Mouse (Mus musculus) frontal cortex, adult (tissue): ENCODE measurements around the gene Ndrg4.

Experiments used
- ATAC-seq: cut with Nextera tagmentation; 2 replicates; pipeline ENCODE4 v1.9.2; 2017; ENCODE audit warnings: mild to moderate bottlenecking, moderate library complexity, mixed read lengths; ENCODE audit not compliant: low TSS enrichment

Ndrg4 gene

DNA sequence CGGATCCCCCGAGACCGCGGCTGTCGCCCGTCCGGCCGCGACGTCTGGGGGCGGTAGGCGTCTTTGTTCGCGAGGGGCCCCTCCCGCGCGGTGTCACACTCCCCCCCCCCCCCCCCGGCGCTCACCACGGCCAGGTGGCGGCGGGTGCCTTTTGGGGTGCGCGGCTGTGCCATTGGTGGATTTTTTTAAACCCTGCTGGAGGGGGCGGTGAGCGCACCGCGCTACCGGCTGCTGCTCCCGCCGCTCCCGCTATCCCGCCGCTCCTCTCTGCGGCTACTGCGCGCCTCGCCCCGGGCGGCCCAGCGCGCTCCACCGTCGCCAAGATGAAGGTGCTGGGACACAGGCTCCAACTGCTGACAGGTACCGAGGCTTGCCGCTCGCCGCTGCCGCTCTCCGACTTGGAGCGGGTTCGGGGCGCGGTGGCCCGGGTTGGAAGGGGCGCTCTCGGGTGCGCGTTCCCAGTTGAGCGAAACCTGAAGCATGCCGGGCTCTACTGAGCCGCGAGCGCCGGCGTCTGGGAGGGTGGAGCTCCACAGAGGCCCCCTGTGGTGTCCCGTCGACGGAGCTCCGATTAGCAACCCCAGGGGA, 1.3 kb downstream of the Ndrg4 start:
- ATAC-seq: peak; percentile 67

DNA sequence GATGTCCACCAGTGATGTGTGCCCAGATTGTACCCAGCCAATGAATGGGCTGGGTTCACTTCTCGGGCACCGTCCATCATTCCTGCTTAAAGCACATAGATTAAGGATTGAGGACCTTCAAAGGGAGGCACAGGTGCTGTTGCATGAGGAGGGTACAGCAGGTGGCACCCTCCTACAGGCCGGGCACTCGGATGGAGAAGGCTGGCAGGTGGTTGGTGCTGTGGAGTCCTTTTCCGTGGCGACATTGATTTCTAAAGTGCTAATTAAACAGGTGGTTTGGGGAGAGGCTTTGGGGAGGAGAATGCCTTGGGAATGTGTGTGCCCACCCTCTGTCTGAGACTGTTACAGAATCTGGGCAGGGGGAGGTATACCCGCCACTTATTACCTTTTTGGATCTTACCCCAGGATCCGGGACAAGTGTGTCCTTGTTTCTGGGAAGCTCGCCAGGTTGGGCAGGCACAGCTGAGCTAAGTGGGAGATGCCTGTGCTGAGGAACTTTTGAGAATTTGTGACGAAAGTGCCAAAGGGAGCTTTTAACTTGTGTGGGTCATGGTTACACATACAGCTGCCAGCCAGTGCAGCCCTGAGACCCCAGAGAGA, 11.4 kb downstream of the Ndrg4 start:
- ATAC-seq: peak; percentile 66

DNA sequence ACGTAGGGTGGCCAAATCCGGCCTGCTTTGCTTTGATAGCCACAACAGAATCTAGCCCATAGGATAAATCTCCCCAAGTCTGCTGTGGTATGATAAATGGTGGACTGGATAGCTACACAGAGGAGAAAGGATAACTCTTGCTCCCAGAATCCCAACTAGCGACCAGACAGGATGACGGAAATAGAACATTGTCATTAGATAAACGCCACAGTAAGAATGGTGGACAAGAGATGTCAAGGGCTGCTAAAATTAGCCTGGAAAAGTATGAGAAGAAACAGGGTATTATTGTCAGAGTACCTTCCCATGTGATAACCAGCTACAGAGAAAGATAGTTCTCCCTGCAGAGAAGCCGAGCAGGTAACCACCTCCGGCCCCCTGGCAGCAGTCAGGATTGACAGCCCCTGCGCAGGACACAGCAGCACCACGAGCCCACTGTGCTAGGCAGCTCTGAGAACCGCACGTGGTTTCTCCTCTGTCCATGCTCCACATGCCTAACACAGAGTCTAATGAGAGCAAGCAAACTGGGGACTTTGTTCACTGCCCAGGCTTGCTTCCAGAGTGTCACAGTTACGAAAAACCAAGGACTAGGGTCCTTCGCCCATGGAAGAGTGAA, 14.3 kb downstream of the Ndrg4 start:
- ATAC-seq: no peak

DNA sequence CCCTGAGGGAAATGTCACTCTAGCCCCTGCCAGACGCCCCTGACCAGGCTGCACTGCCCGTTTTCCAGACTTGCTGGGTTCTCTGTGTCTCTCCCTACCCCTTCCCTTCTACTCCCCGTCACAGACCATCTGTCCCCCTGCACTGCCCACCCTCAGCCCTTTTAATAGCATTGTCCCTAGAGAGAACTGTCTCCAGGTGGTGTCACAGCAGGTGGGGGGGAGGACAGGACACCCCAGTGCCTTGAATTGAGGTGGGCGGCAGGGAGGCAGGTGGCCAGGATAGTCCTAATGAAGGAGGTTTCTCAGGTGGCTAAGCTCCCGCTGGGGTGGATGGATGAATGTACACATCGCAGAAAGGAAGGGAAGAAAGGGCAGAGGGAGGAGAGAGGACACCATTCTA, 17.9 kb downstream of the Ndrg4 start:
- peak; percentile 9; the same call in 1 of the 2 replicates for ATAC-seq

DNA sequence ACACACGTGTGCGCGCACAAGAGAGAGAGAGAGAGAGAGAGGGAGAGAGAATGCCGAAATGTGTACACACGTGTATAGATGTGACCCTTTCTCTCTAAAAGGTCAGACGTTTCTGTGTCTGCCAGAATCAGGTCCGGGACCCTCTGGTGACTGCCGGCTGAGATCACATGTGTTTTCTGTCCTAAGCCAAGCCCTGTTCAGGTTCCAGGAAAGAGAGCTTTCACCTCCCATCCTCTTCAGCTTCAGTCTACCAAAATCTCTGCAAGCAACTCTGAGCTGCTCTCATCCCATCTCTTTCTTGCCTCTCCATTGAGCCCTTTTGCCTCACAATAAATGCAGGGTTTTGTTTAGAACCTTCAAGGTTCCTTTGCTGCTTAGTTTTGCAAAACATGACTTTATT, 19.9 kb downstream of the Ndrg4 start:
- ATAC-seq: no peak

DNA sequence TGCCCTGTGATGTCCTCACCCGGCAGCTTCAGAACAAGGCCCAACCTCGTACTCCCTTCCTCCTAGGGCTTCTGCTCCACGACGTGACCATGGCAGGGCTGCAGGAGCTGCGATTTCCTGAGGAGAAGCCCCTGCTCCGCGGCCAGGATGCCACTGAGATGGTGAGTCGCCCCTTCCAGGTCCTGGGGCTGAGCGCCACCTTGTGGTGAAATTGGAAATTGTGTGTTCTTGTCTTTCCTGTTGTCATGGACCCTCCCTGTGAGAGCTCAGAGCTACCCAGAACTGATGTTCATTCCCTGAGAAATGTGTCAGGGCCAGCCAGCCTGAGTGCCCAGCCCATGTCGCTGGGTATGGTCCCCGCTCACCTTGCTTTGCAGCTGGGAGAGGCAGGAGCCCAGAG, 20.3 kb downstream of the Ndrg4 start:
- ATAC-seq: peak; percentile 25

DNA sequence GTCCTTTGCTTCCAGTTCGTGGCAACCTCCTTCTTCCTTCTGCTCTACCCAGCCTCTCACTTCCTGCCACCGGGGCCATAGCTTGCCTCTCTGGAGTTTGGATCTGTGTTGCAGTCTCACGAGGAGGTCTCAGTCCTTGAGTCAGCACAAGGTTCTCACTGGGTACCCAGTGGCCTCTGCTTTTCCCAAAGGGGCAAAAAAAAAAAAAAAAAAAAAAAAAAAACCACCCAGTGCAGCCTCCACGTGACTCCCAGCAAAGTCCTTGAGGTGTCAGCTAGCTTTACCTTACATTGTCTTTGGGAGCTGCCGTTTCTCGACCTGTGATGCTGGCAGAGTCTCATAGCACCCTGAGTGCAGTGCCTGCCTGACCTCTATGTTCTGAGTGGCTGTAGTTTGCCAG, 21.4 kb downstream of the Ndrg4 start:
- no peak for ATAC-seq

DNA sequence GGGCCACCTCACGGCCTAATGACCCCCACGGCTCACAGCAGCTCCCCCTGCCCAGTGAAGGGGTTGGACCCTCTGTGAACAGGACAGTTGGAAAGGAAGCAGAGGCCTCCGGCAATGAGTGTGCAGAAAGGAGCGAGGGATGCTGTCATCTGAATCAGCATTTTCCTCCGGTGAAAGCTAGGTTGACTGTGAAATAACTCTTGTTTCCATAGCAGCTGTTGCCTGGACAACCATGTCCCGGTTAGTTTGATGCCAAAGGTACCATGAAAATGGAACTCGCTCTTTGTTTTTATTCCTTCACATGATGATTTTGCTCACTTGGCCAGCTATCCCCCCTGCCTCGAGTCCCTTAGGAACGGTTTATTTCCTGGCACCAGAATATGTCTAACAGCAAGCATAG, 23.5 kb downstream of the Ndrg4 start:
- peak; percentile 29 for ATAC-seq

DNA sequence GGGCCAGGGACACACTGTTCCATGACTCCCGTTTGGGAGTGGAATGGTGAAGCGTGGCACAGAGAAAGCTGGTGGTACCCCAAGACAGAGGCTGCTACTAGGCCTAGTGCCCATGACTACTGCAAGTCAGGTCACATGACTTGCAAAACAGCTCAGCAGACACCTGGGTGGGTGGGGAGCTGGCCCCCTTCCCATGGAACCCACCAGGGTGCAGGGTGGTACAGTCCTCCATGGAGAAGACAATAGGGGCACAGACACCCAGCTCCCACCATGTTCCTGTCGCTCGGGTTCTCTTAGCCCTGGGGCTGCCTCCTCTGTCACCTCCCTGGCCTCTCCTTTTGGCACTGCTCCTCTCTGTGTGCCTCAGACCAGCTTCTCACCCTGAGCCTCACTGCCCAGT, 25.0 kb downstream of the Ndrg4 start:
- no peak for ATAC-seq

DNA sequence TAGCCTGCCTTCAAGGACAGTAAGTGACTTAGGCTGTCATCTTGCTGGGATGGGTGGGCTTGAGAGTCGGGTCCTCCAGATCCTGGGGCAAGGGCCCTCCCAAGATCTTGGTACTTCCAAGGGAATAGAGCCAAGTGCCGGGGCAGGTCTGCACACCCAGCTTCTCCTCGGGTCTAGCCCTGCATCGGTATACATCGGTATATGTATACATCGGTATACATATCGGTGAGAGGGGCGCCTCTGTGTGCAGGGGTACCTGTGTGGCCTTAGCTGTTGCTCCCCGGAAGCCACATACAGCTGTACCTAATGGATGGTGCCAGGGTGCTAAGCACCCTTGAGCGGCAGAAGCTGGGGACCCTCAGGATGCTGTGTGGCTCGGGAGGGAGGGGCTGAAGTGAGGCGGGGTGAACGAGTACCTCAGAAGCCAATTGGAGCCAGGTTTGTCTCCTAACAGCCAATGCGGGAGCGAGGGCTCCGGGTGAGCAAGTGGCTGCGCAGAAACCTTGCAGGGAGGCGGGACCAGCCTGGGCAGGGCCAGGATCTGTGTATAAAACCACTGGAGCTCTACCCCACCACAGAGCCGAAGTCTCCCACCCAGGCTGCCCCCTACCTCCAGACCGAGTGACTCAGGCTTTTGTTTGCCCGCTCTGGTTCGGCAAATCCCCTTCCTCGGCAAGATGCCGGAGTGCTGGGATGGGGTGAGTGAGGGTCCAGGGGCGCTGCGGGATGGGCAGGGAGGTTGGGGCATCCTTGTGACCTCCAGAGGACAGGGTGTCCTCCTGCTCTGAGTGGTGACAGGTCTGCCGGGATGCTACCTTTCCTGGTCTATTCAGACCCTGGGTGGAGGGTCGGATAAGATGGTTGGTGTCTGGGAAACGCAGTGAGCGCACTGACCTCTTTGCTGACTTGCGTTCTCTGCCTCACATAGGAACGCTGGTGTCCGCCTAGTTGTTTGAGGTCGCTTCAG, 26.0 kb downstream of the Ndrg4 start:
- ATAC-seq: peak; percentile 70

DNA sequence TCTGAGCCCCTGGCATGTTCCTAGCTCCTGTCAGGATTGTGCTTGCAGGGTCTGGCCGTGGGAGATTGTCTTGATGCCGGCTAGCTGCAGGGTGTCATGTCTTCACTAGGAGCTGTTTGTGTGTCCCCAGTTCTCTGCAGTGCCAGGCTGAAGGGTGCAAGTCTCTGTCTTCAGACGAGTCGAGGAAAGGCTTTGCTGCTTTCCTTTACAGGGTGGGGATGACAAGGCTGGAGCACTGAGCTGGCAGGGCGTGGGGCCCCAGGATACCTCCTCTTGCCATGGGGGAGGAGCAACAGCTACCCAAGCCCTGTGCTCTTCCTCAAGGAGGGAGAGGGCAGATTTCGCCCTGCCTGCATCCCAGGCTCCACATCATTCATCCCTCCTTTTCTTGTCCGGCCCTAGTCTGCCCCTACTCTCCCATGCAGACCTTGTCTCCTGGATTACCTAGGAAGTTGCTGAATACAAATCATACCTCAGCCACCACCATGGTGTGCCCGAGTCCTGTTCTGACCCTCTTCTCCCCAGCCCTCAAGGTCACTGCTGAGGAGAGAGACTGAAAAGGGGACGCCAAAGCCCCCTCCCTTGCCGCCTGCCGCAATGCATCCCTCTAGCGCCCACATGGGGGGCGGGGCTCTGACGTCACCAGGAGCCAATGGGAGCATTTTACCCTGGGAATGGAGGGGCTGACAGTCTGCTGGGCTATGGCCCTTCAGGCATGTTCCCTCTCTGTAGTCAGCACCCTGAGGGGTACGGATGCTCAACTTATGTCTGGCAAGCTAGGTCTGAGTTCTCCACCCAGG, 26.9 kb downstream of the Ndrg4 start:
- peak; percentile 35 for ATAC-seq

DNA sequence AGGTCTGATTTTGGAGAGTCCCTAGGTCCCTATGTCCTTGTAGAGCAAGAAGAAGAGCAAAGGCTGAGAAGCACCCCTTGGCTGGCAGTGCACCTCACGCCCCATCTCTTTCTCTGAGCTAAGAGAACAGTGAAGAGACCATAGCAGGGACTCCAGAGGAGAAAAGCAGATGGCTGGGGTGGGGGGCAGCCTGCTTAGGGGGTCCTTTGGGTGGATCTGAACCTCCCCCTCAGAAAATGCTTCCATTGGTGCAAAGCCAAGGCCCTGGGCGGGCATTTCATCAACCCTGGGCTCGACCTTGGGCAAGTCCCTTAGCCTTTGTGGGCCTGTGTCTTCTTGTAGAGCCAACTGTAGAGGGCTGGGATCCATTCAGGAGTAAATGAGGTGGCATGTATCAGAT, 27.8 kb downstream of the Ndrg4 start:
- no peak for ATAC-seq

DNA sequence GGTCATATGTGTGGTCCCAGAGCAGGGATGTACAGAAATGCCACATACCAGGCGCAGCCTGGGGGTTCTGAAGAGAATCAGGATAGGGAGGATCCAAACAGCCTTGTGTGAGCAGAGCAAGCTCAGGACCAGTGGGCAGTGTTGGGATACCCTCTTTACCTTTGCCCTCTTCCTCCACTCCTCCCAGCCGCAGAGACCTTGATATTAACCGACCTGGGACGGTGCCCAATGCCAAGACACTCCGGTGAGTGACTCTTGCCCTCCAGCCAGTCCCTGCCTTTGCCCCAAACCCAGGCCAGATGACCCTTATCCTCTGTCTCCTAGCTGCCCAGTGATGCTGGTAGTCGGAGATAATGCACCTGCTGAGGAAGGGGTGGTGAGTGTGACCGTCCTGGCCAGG, 32.8 kb downstream of the Ndrg4 start:
- no peak for ATAC-seq

DNA sequence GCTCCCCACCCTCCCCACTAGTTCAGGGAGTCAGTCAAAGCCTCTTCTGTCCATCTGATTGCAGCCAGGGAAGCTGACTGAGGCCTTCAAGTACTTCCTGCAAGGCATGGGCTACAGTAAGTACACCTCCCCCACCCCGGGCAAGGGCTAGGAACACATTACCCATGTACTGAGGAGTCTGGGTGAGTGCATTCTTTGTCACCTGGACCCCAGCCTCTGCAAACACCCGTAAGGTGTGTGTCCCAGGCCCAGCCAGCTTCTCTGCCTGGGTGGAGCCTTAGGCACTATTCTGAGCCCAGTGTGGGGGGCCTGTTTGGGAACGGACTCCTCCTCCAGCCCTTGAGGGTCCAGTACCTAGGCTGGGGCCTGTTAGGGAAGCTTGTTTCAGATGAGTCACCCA, 34.2 kb downstream of the Ndrg4 start:
- ATAC-seq: no peak

DNA sequence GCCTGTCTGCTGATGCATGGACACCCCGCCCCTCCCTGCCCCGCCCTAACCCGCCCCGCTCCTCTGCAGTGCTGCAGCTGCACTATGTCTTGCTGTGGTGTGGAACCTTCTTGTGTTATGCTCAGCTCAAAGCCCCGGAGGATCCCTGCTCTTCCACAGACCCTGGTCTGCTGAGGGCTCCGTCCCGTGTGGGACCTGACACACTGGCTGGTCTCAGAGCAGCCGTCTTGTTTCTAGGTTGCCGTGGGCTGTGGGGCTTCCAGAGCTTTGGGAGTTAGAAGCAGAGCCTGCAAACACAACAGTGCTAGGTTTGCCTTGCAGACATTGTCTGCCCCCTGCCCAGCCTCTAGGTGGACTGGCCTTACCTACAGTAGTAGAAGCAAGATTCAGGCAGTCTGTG, 35.6 kb downstream of the Ndrg4 start:
- ATAC-seq: no peak

DNA sequence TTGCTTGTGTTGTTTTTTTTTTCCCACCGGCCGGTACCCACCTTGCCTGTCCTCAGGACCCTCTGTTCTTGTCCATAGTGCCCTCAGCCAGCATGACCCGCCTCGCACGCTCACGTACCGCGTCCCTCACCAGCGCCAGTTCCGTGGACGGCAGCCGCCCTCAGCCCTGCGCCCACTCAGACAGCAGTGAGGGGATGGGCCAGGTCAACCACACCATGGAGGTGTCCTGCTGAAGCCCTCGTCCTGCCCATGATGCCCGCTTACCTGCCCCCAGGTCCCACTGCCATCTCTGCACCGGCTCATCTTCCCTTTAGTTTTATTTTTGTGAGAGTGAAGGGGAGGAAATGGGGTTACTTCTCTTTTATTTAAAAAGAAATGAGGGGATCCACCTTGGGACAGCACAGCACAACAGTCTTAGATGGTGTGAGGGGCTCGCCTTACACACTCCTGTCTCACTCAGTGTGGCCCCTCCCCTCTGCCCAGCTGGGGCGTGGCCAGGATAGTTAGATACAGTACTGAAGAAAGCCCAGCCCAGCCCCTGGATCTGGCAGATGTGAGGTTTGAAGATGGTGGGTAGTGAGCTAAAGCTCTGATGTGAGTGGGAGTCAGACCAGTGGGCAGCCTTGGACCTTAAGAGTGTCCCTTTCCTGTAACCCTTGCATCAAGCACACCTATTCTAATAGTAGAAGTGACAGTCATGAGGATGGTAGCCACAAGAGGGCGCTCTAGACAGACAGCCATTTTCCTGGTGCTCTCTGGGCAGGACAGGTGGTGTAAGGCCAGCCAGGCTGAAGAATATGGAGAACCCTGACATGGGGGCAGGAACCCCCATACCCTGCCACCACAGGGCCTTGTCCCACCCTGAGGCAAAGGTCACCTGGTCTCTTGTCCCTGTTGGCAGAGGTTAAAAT, 36.6 kb downstream of the Ndrg4 start:
- ATAC-seq: peak; percentile 20

DNA sequence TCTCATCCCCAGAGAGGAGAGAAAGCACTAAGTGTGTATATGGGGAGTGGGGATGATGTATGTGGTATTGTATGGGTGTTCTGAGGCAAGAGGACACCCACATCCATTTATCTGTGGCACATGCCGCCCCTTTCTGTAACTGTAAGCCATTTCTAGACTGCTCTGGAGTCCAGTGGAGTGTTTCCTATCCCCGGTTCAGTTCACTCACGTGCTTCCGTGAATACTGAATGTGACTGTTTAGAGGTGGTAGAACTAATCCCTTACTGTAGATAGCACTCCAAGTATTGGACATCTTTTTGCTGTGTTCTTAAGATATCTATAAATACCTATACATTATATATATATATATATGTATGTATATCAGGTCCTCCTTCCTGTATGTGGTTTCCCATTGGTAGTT, 37.6 kb downstream of the Ndrg4 start:
- ATAC-seq: no peak

DNA sequence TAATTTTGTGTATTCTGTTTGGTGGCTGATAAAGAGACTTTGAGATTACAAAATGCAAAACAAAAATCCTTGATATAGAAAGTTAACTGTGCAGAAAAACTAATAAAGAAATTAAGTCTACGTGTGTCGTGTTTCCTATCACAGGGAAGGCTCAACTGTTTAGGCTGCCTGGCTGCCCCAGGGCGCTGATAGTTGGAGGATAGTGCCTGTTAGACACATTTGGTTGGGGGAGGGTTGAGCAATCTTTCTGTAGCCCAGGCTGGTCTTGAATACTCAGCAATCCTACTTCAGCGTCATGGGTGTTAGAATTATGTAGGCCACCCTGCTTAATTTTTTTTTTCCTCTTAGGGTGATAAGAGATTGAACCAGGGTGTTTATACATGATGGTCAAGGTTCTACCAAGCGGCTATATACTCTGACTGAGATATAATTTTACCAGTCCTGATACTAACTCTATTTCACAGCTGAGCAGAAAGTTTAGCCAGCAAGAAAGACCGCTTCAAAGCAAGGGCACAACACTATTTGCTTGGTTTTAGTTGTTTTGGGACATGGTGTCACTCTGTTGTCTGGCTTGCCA, 38.1 kb downstream of the Ndrg4 start:
- ATAC-seq: no peak; the same call in 1 of the 2 replicates

DNA sequence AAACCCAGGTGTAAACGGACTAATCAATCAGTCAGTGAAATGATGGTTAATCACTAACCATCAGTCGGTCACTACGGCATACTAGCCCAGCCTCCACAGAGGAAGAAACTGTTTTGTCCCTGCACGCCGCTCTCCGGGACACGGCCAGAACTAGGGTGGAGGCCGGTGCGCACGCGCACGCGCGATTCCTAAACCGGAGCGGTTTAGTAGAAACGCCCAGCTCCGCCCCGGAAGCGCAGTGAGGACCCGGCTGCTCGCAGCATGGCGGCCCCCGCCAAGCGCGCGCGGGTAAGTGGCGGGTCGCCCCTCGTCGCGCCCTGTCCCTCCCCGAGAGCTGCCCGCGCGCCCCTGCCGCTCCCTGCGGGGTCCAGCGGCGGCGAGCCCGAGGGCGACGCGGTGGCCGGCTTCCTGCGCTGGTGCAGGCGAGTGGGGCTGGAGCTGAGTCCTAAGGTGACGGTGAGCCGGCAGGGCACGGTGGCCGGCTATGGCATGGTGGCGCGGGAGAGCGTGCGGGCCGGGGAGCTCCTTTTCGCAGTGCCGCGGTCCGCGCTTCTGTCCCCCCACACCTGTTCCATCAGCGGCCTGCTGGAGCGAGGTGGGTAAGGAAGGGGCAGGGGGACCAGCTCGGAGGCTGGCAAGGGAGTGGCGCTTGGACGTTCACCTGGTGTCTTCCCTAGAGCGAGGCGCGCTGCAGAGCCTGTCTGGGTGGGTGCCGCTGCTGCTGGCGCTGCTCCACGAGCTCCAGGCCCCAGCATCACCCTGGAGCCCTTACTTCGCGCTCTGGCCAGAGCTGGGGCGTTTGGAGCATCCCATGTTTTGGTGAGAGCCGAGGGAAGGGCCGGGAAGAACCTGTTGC, 39.1 kb downstream of the Ndrg4 start, which contains the start of gene Setd6:
Gene Setd6, plus strand, starts transcription at position 206 of the 856 bp plus-strand sequence.
- ATAC-seq: peak; percentile 68
